28 mouse cellular contexts compared by ENCODE assay signal in the genomic region with DNA sequence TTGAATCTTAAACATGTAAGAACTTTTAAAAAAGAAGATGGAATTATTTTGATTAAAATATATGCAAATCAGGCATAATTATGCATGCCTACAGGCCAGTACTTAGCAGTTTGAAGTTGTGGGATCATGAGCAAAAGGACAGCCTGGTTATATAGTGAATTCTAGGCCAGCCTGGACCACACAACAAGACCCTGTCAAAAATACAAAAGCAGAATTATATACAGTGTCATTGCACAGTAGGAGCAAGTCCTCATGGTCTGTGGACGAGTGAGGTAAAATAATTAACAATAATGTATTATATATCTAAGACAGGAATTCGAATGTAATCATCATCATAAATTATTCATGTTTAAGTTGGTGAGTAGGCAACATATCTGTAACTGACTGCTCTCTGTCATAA.
"Had no signal": no experiment of that assay in that cellular context is flagged by ENCODE, and none has a peak within 500 bp of the region (broad histone marks: within the 10 kb centered on the region; RNA-seq: fewer than 3 reads in every experiment).

No protein-coding gene starts in this region.

- H3K27me3 ChIP-seq: embryonic facial prominence, embryonic 12.5 days; embryonic facial prominence, embryonic 13.5 days; embryonic facial prominence, embryonic 15.5 days; forebrain, embryonic 12.5 days; forebrain, embryonic 13.5 days; forebrain, embryonic 15.5 days had no signal

- H3K4me3 ChIP-seq: embryonic facial prominence, embryonic 10.5 days; embryonic facial prominence, embryonic 12.5 days; embryonic facial prominence, embryonic 13.5 days; embryonic facial prominence, embryonic 15.5 days; erythroblast, embryonic 14.5 days; forebrain, embryonic 10.5 days; forebrain, embryonic 12.5 days; forebrain, embryonic 13.5 days; forebrain, embryonic 15.5 days; gastrocnemius, adult 2 months had no signal

- H3K4me2 ChIP-seq: embryonic facial prominence, embryonic 12.5 days; embryonic facial prominence, embryonic 13.5 days; embryonic facial prominence, embryonic 15.5 days; forebrain, embryonic 12.5 days; forebrain, embryonic 13.5 days; forebrain, embryonic 15.5 days had no signal

- H3K9ac ChIP-seq: embryonic facial prominence, embryonic 12.5 days; embryonic facial prominence, embryonic 13.5 days; embryonic facial prominence, embryonic 15.5 days; forebrain, embryonic 12.5 days; forebrain, embryonic 13.5 days; forebrain, embryonic 15.5 days; forebrain, postnatal 0 days had no signal

- H3K4me1 ChIP-seq: embryonic facial prominence, embryonic 10.5 days; embryonic facial prominence, embryonic 12.5 days; embryonic facial prominence, embryonic 13.5 days; embryonic facial prominence, embryonic 15.5 days; forebrain, embryonic 10.5 days; forebrain, embryonic 12.5 days; forebrain, embryonic 13.5 days; forebrain, embryonic 15.5 days had no signal

- ATAC-seq: forebrain, embryonic 13.5 days; forebrain, embryonic 14.5 days; forebrain, embryonic 15.5 days; forebrain, embryonic 16.5 days; forebrain, postnatal 0 days had no signal

- H3K36me3 ChIP-seq: embryonic facial prominence, embryonic 10.5 days; embryonic facial prominence, embryonic 12.5 days; embryonic facial prominence, embryonic 13.5 days; embryonic facial prominence, embryonic 15.5 days; forebrain, embryonic 10.5 days; forebrain, embryonic 12.5 days; forebrain, embryonic 15.5 days had no signal

- H3K27ac ChIP-seq: embryonic facial prominence, embryonic 10.5 days; embryonic facial prominence, embryonic 12.5 days; embryonic facial prominence, embryonic 13.5 days; embryonic facial prominence, embryonic 15.5 days; forebrain, embryonic 10.5 days; forebrain, embryonic 12.5 days; forebrain, embryonic 13.5 days; forebrain, embryonic 15.5 days; gastrocnemius, adult 2 months had no signal

- H3K9me3 ChIP-seq: embryonic facial prominence, embryonic 10.5 days; embryonic facial prominence, embryonic 12.5 days; embryonic facial prominence, embryonic 13.5 days; embryonic facial prominence, embryonic 15.5 days; forebrain, embryonic 10.5 days; forebrain, embryonic 12.5 days; forebrain, embryonic 13.5 days; forebrain, embryonic 15.5 days had no signal

- DNase-seq: cerebellum, adult 18-20 months; cerebellum, adult 2 months; cerebellum, adult 8-10 months; cerebellum, adult 9-10 months; cerebellum, adult 9-11 months; cerebellum, postnatal 10 days; cerebellum, postnatal 14 days; cerebellum, postnatal 25 days; cerebellum, postnatal 36 days; embryo, embryonic 11 days; forebrain, postnatal 0 days; gastrocnemius, adult 2 months; gastrocnemius, postnatal 10 days; gastrocnemius, postnatal 14 days; gastrocnemius, postnatal 25 days; gastrocnemius, postnatal 36 days; heart, adult 11 months had no signal
